Mouse (Mus musculus): Measurements from ENCODE around the gene Zfp553. TPM values are rescaled to one million over a fixed set of nuclear protein-coding genes. Genes with fewer than 3 reads are reported as not detected.

Zfp553 gene
- polyA plus RNA-seq, 1 experiment from 2014 or later: 31.9 TPM

- H3K27me3 ChIP-seq (ENCODE audit: control insufficient read depth, insufficient read depth, low read length): no peaks in the 10 kb centered on the region
- WGBS: 78% methylated on average over 4 of the region's 4 CpGs
- H3K27ac ChIP-seq (replicated peaks; ENCODE audit: low read depth, low read length): no peak overlapping the region
- no peak overlapping the region for H3K9ac ChIP-seq (replicated peaks; ENCODE audit: low read length)
- no peak overlapping the region for H3K4me2 ChIP-seq (ENCODE audit: low read length)
- H3K9me3 ChIP-seq (ENCODE audit: control insufficient read depth, low read length): no peaks in the 10 kb centered on the region
- no peak for ATAC-seq (ENCODE audit: low FRiP score, low TSS enrichment)
- H3K4me3 ChIP-seq (replicated peaks; ENCODE audit: low read depth, low read length): no peak overlapping the region
- H3K36me3 ChIP-seq (ENCODE audit: control insufficient read depth, insufficient read depth, low read length): no peaks in the 10 kb centered on the region
- no peaks in the 10 kb centered on the region for H3K4me1 ChIP-seq (ENCODE audit: control insufficient read depth, insufficient read depth, low read length)
- DNase-seq: no peak
Observed at GRCm38 (mm10) chr7:127281114-127281513, 48.3 kb downstream of the Zfp553 start.

DNA sequence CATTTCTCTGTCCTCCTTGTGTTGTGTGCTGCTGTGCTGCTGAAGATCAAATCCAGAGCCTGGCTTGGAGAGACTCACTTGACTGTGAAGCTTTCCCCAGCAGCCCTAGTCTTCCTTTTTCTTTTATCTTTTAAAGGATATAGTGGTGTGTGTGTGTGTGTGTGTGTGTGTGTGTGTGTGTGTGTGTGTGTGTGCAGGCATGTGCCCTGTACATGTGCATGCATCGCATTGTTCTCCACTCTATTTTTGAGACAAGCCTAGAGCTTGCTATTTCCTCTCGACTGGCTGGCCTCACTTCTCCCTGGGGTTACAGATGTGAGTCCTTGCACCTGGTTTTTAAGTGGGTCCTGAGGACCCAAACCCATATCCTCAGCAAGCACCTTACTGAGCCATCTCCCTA is 49.3 kb downstream of the Zfp553 start:
- DNase-seq (no peak), ATAC-seq (ENCODE audit: low FRiP score, low TSS enrichment) (no peak)
- H3K9ac ChIP-seq (replicated peaks; ENCODE audit: low read length): no peak overlapping the region
- no peaks in the 10 kb centered on the region for H3K4me1 ChIP-seq (ENCODE audit: control insufficient read depth, insufficient read depth, low read length)
- no peaks in the 10 kb centered on the region for H3K36me3 ChIP-seq (ENCODE audit: control insufficient read depth, insufficient read depth, low read length)
- WGBS: 86% methylated on average over 2 of the region's 2 CpGs
- no peaks in the 10 kb centered on the region for H3K9me3 ChIP-seq (ENCODE audit: control insufficient read depth, low read length)
- no peak overlapping the region for H3K27ac ChIP-seq (replicated peaks; ENCODE audit: low read depth, low read length)
- H3K4me3 ChIP-seq (replicated peaks; ENCODE audit: low read depth, low read length): no peak overlapping the region
- no peaks in the 10 kb centered on the region for H3K27me3 ChIP-seq (ENCODE audit: control insufficient read depth, insufficient read depth, low read length)
- H3K4me2 ChIP-seq (ENCODE audit: low read length): no peak overlapping the region

- no peak for DNase-seq
- 77% methylated on average over 10 of the region's 10 CpGs for WGBS
- no peak overlapping the region for H3K4me3 ChIP-seq (replicated peaks; ENCODE audit: low read depth, low read length)
Observed at GRCm38 (mm10) chr7:127285154-127285553, 52.3 kb downstream of the Zfp553 start.

More at GRCm38 (mm10) chr7:127285154-127285553, 52.3 kb downstream of the Zfp553 start:
- ATAC-seq (ENCODE audit: low FRiP score, low TSS enrichment): no peak
- H3K36me3 ChIP-seq (ENCODE audit: control insufficient read depth, insufficient read depth, low read length): no peaks in the 10 kb centered on the region
- H3K27ac ChIP-seq (replicated peaks; ENCODE audit: low read depth, low read length): no peak overlapping the region
- no peak overlapping the region for H3K4me2 ChIP-seq (ENCODE audit: low read length)
- 0 out of 2 replicates have a peak, but pooled peaks cover 3% of the 10 kb centered on the region for H3K9me3 ChIP-seq (ENCODE audit: control insufficient read depth, low read length)
- H3K27me3 ChIP-seq (ENCODE audit: control insufficient read depth, insufficient read depth, low read length): no peaks in the 10 kb centered on the region
- no peak overlapping the region for H3K9ac ChIP-seq (replicated peaks; ENCODE audit: low read length)
- no peaks in the 10 kb centered on the region for H3K4me1 ChIP-seq (ENCODE audit: control insufficient read depth, insufficient read depth, low read length)

Other genes with a start within 250 kb of the Zfp553 start
- gene Mvp, start 218.4 kb upstream of the Zfp553 start, polyA plus RNA-seq (2014; fragmentation: Nextera tagmentation; extraction: Ambion mirVana): 1.7 and 3.1 TPM in 2 replicates
- not detected in 2 replicates for gene Pagr1b, start 216.6 kb upstream of the Zfp553 start, polyA plus RNA-seq (2014; fragmentation: Nextera tagmentation; extraction: Ambion mirVana)
- gene Pagr1a, start 215.7 kb upstream of the Zfp553 start, polyA plus RNA-seq (2014; fragmentation: Nextera tagmentation; extraction: Ambion mirVana): 21.2 and 38.3 TPM in 2 replicates
- 53.4 and 64.6 TPM in 2 replicates for gene Gm42742, start 212.0 kb upstream of the Zfp553 start, polyA plus RNA-seq (2014; fragmentation: Nextera tagmentation; extraction: Ambion mirVana)
- gene Prrt2, start 211.8 kb upstream of the Zfp553 start, polyA plus RNA-seq (2014; fragmentation: Nextera tagmentation; extraction: Ambion mirVana): 21.8 and 28.9 TPM in 2 replicates
- 68.3 and 80.8 TPM in 2 replicates for gene Maz, start 206.0 kb upstream of the Zfp553 start, polyA plus RNA-seq (2014; fragmentation: Nextera tagmentation; extraction: Ambion mirVana)
- gene Kif22, start 190.6 kb upstream of the Zfp553 start, polyA plus RNA-seq (2014; fragmentation: Nextera tagmentation; extraction: Ambion mirVana): 18.9 and 30.2 TPM in 2 replicates
- gene Zg16, start 145.7 kb upstream of the Zfp553 start, polyA plus RNA-seq (2014; fragmentation: Nextera tagmentation; extraction: Ambion mirVana): not detected in 2 replicates
- 0.84 and 2.2 TPM in 2 replicates for gene AI467606, start 141.7 kb upstream of the Zfp553 start, polyA plus RNA-seq (2014; fragmentation: Nextera tagmentation; extraction: Ambion mirVana)
- gene Qprt, start 110.8 kb upstream of the Zfp553 start, polyA plus RNA-seq (2014; fragmentation: Nextera tagmentation; extraction: Ambion mirVana): 0.11 and 0.67 TPM in 2 replicates
- not detected in 2 replicates for gene Spn, start 95.2 kb upstream of the Zfp553 start, polyA plus RNA-seq (2014; fragmentation: Nextera tagmentation; extraction: Ambion mirVana)
- 59.5 and 81.1 TPM in 2 replicates for gene Cd2bp2, start 37.0 kb upstream of the Zfp553 start, polyA plus RNA-seq (2014; fragmentation: Nextera tagmentation; extraction: Ambion mirVana)
- 24.6 and 27.6 TPM in 2 replicates for gene Tbc1d10b, start 24.6 kb upstream of the Zfp553 start, polyA plus RNA-seq (2014; fragmentation: Nextera tagmentation; extraction: Ambion mirVana)
- gene Mylpf, start 24.2 kb upstream of the Zfp553 start, polyA plus RNA-seq (2014; fragmentation: Nextera tagmentation; extraction: Ambion mirVana): 4.3 and 4.5 TPM in 2 replicates
- 11.6 and 13.6 TPM in 2 replicates for gene Sept1, start 69 bp downstream of the Zfp553 start, polyA plus RNA-seq (2014; fragmentation: Nextera tagmentation; extraction: Ambion mirVana)
- gene Zfp771, start 11.2 kb downstream of the Zfp553 start, polyA plus RNA-seq (2014; fragmentation: Nextera tagmentation; extraction: Ambion mirVana): 55.2 and 71.2 TPM in 2 replicates
- gene Dctpp1, start 27.6 kb downstream of the Zfp553 start, polyA plus RNA-seq (2014; fragmentation: Nextera tagmentation; extraction: Ambion mirVana): 125 and 134 TPM in 2 replicates
- gene Sephs2, start 41.0 kb downstream of the Zfp553 start, polyA plus RNA-seq (2014; fragmentation: Nextera tagmentation; extraction: Ambion mirVana): 77.6 and 78.4 TPM in 2 replicates
- gene Itgal, start 63.2 kb downstream of the Zfp553 start, polyA plus RNA-seq (2014; fragmentation: Nextera tagmentation; extraction: Ambion mirVana): 0.22 and 0.39 TPM in 2 replicates
- gene Zfp768, start 112.5 kb downstream of the Zfp553 start, polyA plus RNA-seq (2014; fragmentation: Nextera tagmentation; extraction: Ambion mirVana): 5.1 and 12.9 TPM in 2 replicates
- 7.0 and 7.7 TPM in 2 replicates for gene Zfp747, start 143.0 kb downstream of the Zfp553 start, polyA plus RNA-seq (2014; fragmentation: Nextera tagmentation; extraction: Ambion mirVana)
- gene 9130019O22Rik, start 154.1 kb downstream of the Zfp553 start, polyA plus RNA-seq (2014; fragmentation: Nextera tagmentation; extraction: Ambion mirVana): 5.3 and 6.9 TPM in 2 replicates
- gene E430018J23Rik, start 160.6 kb downstream of the Zfp553 start, polyA plus RNA-seq (2014; fragmentation: Nextera tagmentation; extraction: Ambion mirVana): 5.5 and 6.2 TPM in 2 replicates
- gene Zfp764, start 173.8 kb downstream of the Zfp553 start, polyA plus RNA-seq (2014; fragmentation: Nextera tagmentation; extraction: Ambion mirVana): 4.6 and 5.7 TPM in 2 replicates
- 31.9 and 33.9 TPM in 2 replicates for gene Zfp688, start 189.0 kb downstream of the Zfp553 start, polyA plus RNA-seq (2014; fragmentation: Nextera tagmentation; extraction: Ambion mirVana)
- gene Zfp689, start 216.1 kb downstream of the Zfp553 start, polyA plus RNA-seq (2014; fragmentation: Nextera tagmentation; extraction: Ambion mirVana): 16.1 and 16.6 TPM in 2 replicates
- 41.8 and 44.3 TPM in 2 replicates for gene Prr14, start 226.6 kb downstream of the Zfp553 start, polyA plus RNA-seq (2014; fragmentation: Nextera tagmentation; extraction: Ambion mirVana)
- gene Fbrs, start 246.1 kb downstream of the Zfp553 start, polyA plus RNA-seq (2014; fragmentation: Nextera tagmentation; extraction: Ambion mirVana): 14.9 and 17.8 TPM in 2 replicates

Data from midbrain, embryonic 14.5 days (tissue).